Mouse (Mus musculus): ENCODE measurements around the gene Tbcd.

The Tbcd gene

GRCm38 (mm10) chr11:121451753-121452635 lies at the start of gene Tbcd:
TSS of gene Tbcd (plus strand) at chr11:121451949.
- peak; percentile 94 for DNase-seq (ENCODE audit: extremely low read depth, insufficient read length, low spot score)

- no peak for DNase-seq (ENCODE audit: extremely low read depth, insufficient read length, low spot score)
Observed at GRCm38 (mm10) chr11:121407366-121408155, 44.2 kb upstream of the Tbcd start.

- DNase-seq (ENCODE audit: extremely low read depth, insufficient read length, low spot score): no peak
Observed at GRCm38 (mm10) chr11:121414762-121415161, 37.0 kb upstream of the Tbcd start.

GRCm38 (mm10) chr11:121415351-121415750 lies 36.4 kb upstream of the Tbcd start:
- no peak for DNase-seq (ENCODE audit: extremely low read depth, insufficient read length, low spot score)

- no peak for DNase-seq (ENCODE audit: extremely low read depth, insufficient read length, low spot score)
Observed at GRCm38 (mm10) chr11:121417971-121418370, 33.8 kb upstream of the Tbcd start.

- DNase-seq (ENCODE audit: extremely low read depth, insufficient read length, low spot score): no peak
Observed at GRCm38 (mm10) chr11:121418932-121419331, 32.8 kb upstream of the Tbcd start.

- DNase-seq (ENCODE audit: extremely low read depth, insufficient read length, low spot score): no peak
Observed at GRCm38 (mm10) chr11:121420379-121420778, 31.4 kb upstream of the Tbcd start.

- peak; percentile 95 for DNase-seq (ENCODE audit: extremely low read depth, insufficient read length, low spot score)
Observed at GRCm38 (mm10) chr11:121420830-121421552, 30.8 kb upstream of the Tbcd start, which contains the start of gene Fn3krp. TSS of gene Fn3krp (plus strand) at chr11:121421401.

GRCm38 (mm10) chr11:121421553-121422173 lies 30.1 kb upstream of the Tbcd start:
- DNase-seq (ENCODE audit: extremely low read depth, insufficient read length, low spot score): no peak

- DNase-seq (ENCODE audit: extremely low read depth, insufficient read length, low spot score): no peak
Observed at GRCm38 (mm10) chr11:121433397-121433796, 18.4 kb upstream of the Tbcd start.

- peak; percentile 20 for DNase-seq (ENCODE audit: extremely low read depth, insufficient read length, low spot score)
Observed at GRCm38 (mm10) chr11:121434156-121435155, 17.3 kb upstream of the Tbcd start, which contains the start of gene Fn3k. TSS of gene Fn3k (plus strand) at chr11:121434913.

GRCm38 (mm10) chr11:121437236-121437635 lies 14.5 kb upstream of the Tbcd start:
- DNase-seq (ENCODE audit: extremely low read depth, insufficient read length, low spot score): no peak

GRCm38 (mm10) chr11:121439686-121440292 lies 12.0 kb upstream of the Tbcd start:
- no peak for DNase-seq (ENCODE audit: extremely low read depth, insufficient read length, low spot score)

GRCm38 (mm10) chr11:121441653-121442052 lies 10.1 kb upstream of the Tbcd start:
- peak; percentile 65 for DNase-seq (ENCODE audit: extremely low read depth, insufficient read length, low spot score)

- DNase-seq (ENCODE audit: extremely low read depth, insufficient read length, low spot score): no peak
Observed at GRCm38 (mm10) chr11:121442076-121442475, 9.7 kb upstream of the Tbcd start.

- DNase-seq (ENCODE audit: extremely low read depth, insufficient read length, low spot score): no peak
Observed at GRCm38 (mm10) chr11:121451216-121451726, 478 bp upstream of the Tbcd start.

- DNase-seq (ENCODE audit: extremely low read depth, insufficient read length, low spot score): no peak
Observed at GRCm38 (mm10) chr11:121457874-121458273, 6.1 kb downstream of the Tbcd start.

- DNase-seq (ENCODE audit: extremely low read depth, insufficient read length, low spot score): no peak
Observed at GRCm38 (mm10) chr11:121467408-121467807, 15.7 kb downstream of the Tbcd start.
